Mouse (Mus musculus) cerebellum, postnatal 25 days (tissue): ENCODE results near the gene Rtn4rl1.
"Not testable (repeated sequence)": the region's sequence is repeated elsewhere in the genome, so short reads cannot be mapped to it uniquely, and the experiment has no call there.

Source experiments
- DNase-seq, 2 experiments: peaks; one replicate each; pipeline ENCODE4 v3.0.0; 2021; ENCODE audit warnings: mixed read lengths in 2 of 2

The Rtn4rl1 gene

DNA sequence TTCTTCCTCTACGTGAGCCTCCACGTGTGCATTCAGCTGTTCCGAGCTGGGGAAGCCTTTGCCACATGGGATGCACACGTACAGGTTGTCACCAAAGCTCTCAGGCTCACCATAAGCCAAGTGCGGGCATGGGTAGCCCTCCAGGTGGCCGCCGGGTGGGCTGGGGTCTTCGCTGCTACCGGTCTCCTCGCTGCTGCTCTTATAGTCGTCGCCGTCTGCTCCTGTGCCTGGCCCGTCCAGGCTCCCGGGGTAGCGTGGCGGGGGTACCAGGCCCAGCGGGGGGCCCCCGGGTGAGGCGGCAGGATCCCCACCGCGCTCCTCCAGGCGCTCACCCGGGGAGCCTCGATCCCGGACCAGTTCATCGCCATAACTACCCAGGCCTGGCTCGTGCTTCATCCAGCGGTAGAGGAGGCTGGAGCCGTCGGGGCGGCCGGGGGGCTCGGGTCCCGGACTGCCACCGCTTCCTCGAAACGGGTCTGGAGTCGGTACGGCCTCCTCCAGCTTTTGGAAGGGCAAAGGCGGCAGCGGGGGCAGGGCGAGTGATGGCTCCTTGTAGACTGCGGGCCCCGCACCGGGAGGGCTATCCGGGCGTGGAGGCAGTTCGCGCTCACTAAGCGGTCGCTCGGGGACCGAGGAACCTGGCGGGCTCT, 27.3 kb upstream of the Rtn4rl1 start:
- DNase-seq = peak in 1 of 2 experiments; percentile 44

DNA sequence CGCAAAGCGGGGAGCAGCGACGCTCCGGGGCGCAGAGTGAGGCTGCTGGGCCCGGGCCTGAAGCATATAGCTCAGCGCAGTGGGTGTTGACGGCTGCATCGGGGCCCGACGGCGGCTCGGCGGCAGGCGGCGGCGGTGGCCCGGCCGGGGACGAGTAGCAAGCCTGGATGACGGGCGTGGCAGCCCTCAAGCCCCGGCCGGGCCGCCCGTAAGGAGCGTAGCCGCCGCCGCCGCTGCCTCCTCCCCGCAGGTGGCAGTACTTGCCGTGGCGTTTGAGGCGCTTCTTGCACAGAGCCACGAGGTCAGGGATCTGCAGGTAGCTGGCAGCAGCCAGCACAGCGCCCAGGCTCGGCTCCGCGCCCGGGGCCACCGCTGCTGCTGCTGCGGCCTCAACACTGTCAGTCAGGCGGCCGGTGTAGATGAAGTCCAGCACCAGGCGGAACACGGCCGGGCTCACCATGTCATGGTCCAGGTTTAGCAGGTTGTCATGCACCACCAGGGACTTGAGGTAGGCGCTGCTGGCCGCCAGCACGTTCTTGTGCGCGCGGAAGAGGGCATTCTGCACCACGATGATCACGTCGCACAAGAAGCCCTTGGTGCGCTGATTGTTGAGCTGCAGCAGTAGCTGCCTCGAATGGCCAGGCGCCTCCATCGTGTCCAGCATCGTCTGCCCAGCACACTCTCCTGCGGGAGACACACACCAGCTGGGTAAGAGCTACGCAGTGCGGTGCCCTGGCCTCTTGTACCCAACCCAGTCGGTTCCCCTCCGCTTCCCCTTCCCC, 26.5 kb upstream of the Rtn4rl1 start:
- peak; percentile 50 to 55 for DNase-seq

DNA sequence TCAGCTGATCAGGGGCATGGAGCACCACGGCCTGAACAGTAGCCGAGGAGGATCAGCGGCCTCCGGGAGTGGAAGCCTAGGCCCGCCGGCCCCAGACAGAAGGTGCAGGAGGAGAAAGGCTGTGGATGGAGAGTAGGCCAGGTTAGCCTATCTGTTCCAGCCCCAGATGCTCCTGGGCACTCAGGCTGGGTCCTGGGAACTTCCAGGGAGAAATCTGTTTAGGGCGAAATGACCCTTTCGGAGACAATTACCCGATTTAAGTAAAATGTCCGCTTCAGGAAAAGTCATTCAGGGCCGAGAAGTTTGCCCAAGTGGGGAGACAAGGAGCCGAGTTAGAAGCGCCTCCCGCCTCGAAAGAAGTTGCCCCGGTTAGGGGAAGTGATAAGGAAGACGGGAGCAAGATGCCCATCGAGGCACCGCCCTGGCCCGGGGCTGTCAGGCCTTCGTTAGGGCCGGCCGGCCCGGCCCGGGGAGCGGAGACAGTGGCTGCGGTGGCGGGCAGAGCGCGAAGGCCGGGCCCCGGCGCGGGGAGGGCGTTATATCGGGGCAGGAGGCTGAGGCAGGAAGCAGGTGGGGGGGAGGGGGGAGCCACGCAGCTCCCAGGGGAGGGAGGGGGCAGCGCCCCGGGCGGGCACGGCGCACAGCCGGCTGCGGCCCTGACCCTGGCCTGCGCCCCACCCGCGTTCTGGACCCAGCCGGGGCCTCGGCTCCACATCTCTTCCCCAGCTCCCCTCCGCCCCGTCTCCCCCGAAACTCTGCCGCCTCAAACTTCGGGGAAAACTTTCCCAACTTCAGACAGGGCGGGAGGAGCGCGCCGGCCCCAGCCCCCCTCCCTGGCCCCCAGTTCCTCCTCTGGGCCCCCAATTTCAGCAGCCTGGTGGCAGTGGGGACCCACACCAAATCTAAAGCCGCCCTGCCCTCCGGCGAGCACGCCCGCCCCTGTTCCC, 25.7 kb upstream of the Rtn4rl1 start:
- peak in 1 of 2 experiments; percentile 48 for DNase-seq

- DNase-seq = peak; percentile 84 to 90
Measured at GRCm38 (mm10) chr11:75168590-75169361, 24.8 kb upstream of the Rtn4rl1 start.

GRCm38 (mm10) chr11:75169405-75170080, 24.0 kb upstream of the Rtn4rl1 start, which contains the start of gene Hic1:
Gene Hic1, minus strand, starts transcription at chr11:75169519.
- peak; percentile 33 to 53 for DNase-seq

- peak; percentile 98 for DNase-seq
Measured at GRCm38 (mm10) chr11:75170136-75170751, 23.3 kb upstream of the Rtn4rl1 start.

GRCm38 (mm10) chr11:75171186-75171865, 22.3 kb upstream of the Rtn4rl1 start:
- DNase-seq = peak in 1 of 2 experiments; percentile 56

DNA sequence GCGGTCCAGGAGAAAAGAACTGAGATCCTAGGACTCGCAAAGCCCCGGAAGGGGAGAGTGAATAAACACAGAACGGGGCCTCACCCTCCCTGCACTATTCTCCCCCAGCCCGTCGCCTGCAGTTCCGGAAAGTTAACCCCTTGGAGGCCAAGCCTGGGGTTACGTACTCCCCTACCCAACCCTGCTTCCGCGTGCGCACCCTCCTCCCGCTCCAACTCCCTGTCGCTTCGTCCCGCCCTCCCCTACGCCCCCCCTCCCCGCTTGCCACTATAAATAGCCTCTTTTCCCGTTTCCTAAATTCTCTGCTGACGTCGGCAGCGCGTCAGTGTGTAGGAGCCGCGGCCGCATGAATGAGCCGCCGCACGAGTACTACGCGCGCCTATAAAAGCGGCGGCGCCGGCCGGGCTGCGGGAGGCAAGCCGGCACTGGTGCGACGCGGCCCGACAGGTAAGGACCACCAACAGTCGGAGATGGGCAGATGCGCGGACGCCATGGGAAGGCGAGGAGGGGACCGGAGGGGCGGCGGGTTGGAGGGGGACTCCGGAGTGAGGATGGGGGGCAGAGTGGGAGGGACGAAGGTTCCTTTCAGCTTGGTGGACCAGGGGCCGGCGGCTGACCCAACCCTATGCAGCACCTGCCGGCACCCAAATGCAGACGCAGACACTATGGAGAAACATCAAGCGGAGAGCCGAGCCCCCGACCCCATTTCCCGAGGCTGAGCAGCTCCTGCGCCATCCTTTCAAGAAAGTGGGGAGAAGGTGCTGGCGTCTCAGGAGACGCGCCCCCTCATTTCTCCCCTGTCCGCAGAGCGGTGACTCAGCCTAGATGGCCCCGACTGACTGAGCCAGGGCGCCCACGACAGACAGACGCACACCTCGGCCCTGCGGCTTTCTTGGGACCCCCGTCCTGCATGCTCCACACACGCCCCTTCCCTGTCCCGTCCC, 21.2 kb upstream of the Rtn4rl1 start:
- peak; percentile 42 to 69 for DNase-seq

- peak; percentile 92 to 94 for DNase-seq
Measured at GRCm38 (mm10) chr11:75173095-75173798, 20.3 kb upstream of the Rtn4rl1 start.

GRCm38 (mm10) chr11:75173799-75174165, 19.8 kb upstream of the Rtn4rl1 start:
- no peak for DNase-seq

- DNase-seq = not testable (repeated sequence)
Measured at GRCm38 (mm10) chr11:75174574-75174973, 19.0 kb upstream of the Rtn4rl1 start.

DNA sequence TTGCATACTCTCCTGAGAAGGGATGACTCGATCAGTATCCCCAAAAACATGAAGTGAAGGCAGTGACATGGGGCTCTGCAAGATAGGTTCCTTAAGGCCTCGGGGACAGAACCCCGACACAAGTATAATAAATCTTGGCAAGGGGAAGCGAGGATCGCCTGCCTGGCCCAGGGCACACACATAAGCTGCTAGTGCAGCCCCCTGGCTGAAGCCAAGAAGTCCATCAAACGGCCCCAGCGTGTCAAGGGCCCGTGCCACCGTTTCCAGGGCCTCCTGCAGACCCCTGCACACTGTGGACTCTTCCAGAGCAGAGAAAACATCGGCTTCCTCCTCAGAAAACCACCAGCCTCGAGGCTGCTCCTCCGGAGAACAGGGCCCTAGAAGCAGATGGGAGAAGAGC, 15.6 kb upstream of the Rtn4rl1 start:
- no peak for DNase-seq

- peak; percentile 92 for DNase-seq
Measured at GRCm38 (mm10) chr11:75178672-75179208, 14.8 kb upstream of the Rtn4rl1 start, which contains the start of gene Ovca2. Gene Ovca2, minus strand, starts transcription at chr11:75178835.

DNA sequence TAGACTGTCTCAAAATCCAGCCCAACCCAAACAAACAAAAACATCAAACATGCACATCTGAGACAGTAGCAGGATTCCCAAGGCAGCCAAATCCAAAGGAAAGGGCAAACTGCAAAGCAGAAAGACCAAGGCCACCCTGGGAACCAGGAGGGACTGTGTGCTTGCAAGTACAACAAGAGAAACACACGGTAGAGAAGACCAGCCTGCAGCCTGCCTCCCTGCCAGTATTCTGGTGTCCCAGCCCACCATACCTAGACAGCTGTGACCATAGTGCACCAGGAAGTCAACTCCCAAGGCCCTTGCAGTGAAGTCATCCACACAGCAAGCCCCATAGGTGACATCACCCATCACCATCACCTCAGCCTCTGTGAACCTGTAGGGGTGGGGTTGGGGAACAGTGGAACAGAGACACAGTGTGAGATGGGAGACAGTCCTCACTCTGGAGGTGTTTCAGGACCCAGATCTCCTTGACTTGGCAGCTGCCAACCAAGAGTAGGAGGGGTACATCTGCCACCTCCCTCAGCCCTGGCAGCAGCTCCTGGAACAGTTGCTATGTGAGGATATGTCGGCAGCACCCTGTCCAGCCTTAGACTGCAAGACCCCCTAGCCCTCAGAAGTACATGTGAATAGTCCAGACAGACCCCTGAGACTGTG, 9.5 kb upstream of the Rtn4rl1 start:
- no peak for DNase-seq

- no peak for DNase-seq
Measured at GRCm38 (mm10) chr11:75184573-75184972, 9.0 kb upstream of the Rtn4rl1 start.

GRCm38 (mm10) chr11:75184986-75185385, 8.6 kb upstream of the Rtn4rl1 start:
- no peak for DNase-seq

- DNase-seq = peak in 1 of 2 experiments; percentile 17
Measured at GRCm38 (mm10) chr11:75189713-75190370, 3.7 kb upstream of the Rtn4rl1 start.
